Mouse (Mus musculus) bone marrow, adult 2 months (tissue): ENCODE data around the gene Olfr1243. TPM values are rescaled to one million over a fixed set of nuclear protein-coding genes. Genes with fewer than 3 reads are reported as not detected.
"Not testable (repeated sequence)": the region's sequence is repeated elsewhere in the genome, so short reads cannot be mapped to it uniquely, and the experiment has no call there.

Experiments
- H3K27ac ChIP-seq: fragments of 200-500 bp; 2 replicates; pipeline ENCODE4 v1.5.1; 2012; ENCODE audit warnings: low read depth, mild to moderate bottlenecking, control low read depth, inconsistent platforms, low read length; ENCODE audit not compliant: control insufficient read depth, poor library complexity, insufficient read depth
- H3K4me1 ChIP-seq: fragments of 200-500 bp; 2 replicates; pipeline ENCODE4 v1.6.1; 2011; ENCODE audit warnings: low read length; ENCODE audit not compliant: control insufficient read depth, insufficient read depth
- H3K4me3 ChIP-seq: fragments of 200-500 bp; replicated peaks from 2 replicates; pipeline ENCODE3; 2011; ENCODE audit warnings: mild to moderate bottlenecking, low read depth, low read length, control low read depth; ENCODE audit not compliant: control insufficient read depth
- CTCF ChIP-seq: fragments of 200-500 bp; IDR thresholded peaks from 2 replicates; pipeline ENCODE4 v1.5.1; 2011; ENCODE audit warnings: low read length, control low read depth; ENCODE audit not compliant: control insufficient read depth, insufficient read depth
- POLR2A ChIP-seq: fragments of 200-500 bp; IDR thresholded peaks from 2 replicates; pipeline ENCODE4 v1.6.1; 2011; ENCODE audit warnings: low read depth, mild to moderate bottlenecking, control low read depth, low read length, borderline replicate concordance; ENCODE audit not compliant: control insufficient read depth
- WGBS: fragments of 180-500 bp; shearing (Covaris S2); methylation state at CpG from one replicate; pipeline ENCODE4 v1.1.7; 2018; 5-methylcytosine and 5-hydroxymethylcytosine counted together
- polyA plus RNA-seq: library from polyadenylated mRNA; stranded (reverse); fragments of >200 nt; gene quantifications from 2 replicates; pipeline ENCODE4 v1.2.4, GENCODE M21; 2011; ENCODE audit warnings: low replicate concordance; ENCODE audit not compliant: missing spikeins, insufficient read depth, insufficient read length

Olfr1243 gene
- not detected in 2 replicates for polyA plus RNA-seq

- 70% methylated on average over 1 of the region's 1 CpGs for WGBS
- no peak within 1 kb of the TSS for H3K27ac ChIP-seq
- no peak within 1 kb of the TSS for H3K4me3 ChIP-seq
- no peaks in the 10 kb centered on the region for H3K4me1 ChIP-seq
- TF ChIP-seq CTCF (no peak), POLR2A (no peak)
Measured at GRCm38 (mm10) chr2:89531387-89531786, at the start of gene Olfr1243. Gene Olfr1243, minus strand, starts transcription at chr2:89531487.

GRCm38 (mm10) chr2:89578347-89578746, 47.1 kb upstream of the Olfr1243 start, which contains the start of gene Olfr1245:
Gene Olfr1245, minus strand, starts transcription at chr2:89578447.
- Histone ChIP-seq H3K4me1 (no peaks in the 10 kb centered on the region), H3K4me3 (no peak within 1 kb of the TSS), H3K27ac (no peak within 1 kb of the TSS)
- 66% methylated on average over 1 of the region's 1 CpGs for WGBS
- TF ChIP-seq CTCF (no peak), POLR2A (no peak)

- not testable (repeated sequence) for H3K27ac ChIP-seq, H3K4me1 ChIP-seq, H3K4me3 ChIP-seq
- 47% methylated on average over 2 of the region's 2 CpGs for WGBS
Measured at GRCm38 (mm10) chr2:89562706-89563105, 31.4 kb upstream of the Olfr1243 start.

- no peak overlapping the region for H3K27ac ChIP-seq
- no peak overlapping the region for H3K4me3 ChIP-seq
- 39% methylated on average over 2 of the region's 2 CpGs for WGBS
- H3K4me1 ChIP-seq, result no peaks in the 10 kb centered on the region
- no peak for TF ChIP-seq CTCF
- TF ChIP-seq POLR2A, result no peak
Measured at GRCm38 (mm10) chr2:89544516-89544915, 13.2 kb upstream of the Olfr1243 start.

- TF ChIP-seq POLR2A, result no peak
- Histone ChIP-seq H3K27ac (no peak overlapping the region), H3K4me1 (no peaks in the 10 kb centered on the region), H3K4me3 (no peak overlapping the region)
- WGBS, result 46% methylated on average over 1 of the region's 1 CpGs
Measured at GRCm38 (mm10) chr2:89539923-89540322, 8.6 kb upstream of the Olfr1243 start.

GRCm38 (mm10) chr2:89498235-89498634, 33.1 kb downstream of the Olfr1243 start, which contains the start of gene Olfr1242:
Gene Olfr1242, minus strand, starts transcription at chr2:89498335.
- 63% methylated on average over 1 of the region's 1 CpGs for WGBS
- no peak within 1 kb of the TSS for H3K4me3 ChIP-seq
- H3K4me1 ChIP-seq, result no peaks in the 10 kb centered on the region
- TF ChIP-seq POLR2A (no peak), CTCF (no peak)
- no peak within 1 kb of the TSS for H3K27ac ChIP-seq

GRCm38 (mm10) chr2:89487026-89487425, 44.3 kb downstream of the Olfr1243 start, which contains the start of gene Olfr1241:
Gene Olfr1241, minus strand, starts transcription at chr2:89487126.
- no peaks in the 10 kb centered on the region for H3K4me1 ChIP-seq
- TF ChIP-seq POLR2A (no peak), CTCF (no peak)
- H3K27ac ChIP-seq, result no peak within 1 kb of the TSS

More at GRCm38 (mm10) chr2:89487026-89487425, 44.3 kb downstream of the Olfr1243 start, which contains the start of gene Olfr1241:
- H3K4me3 ChIP-seq, result no peak within 1 kb of the TSS

Other genes with a start within 250 kb of the Olfr1243 start
- gene Olfr1229, start 243.5 kb downstream of the Olfr1243 start, polyA plus RNA-seq, result not detected in 2 replicates
- gene Olfr1230, start 234.2 kb downstream of the Olfr1243 start, polyA plus RNA-seq, result not detected in 2 replicates
- 0.25 TPM in 1 of 2 replicates, not detected in the other for gene Olfr1231, start 224.4 kb downstream of the Olfr1243 start, polyA plus RNA-seq
- not detected in 2 replicates for gene Olfr1232, start 201.8 kb downstream of the Olfr1243 start, polyA plus RNA-seq
- not detected in 2 replicates for gene Olfr1233, start 189.1 kb downstream of the Olfr1243 start, polyA plus RNA-seq
- not detected in 2 replicates for gene Olfr1234, start 166.6 kb downstream of the Olfr1243 start, polyA plus RNA-seq
- not detected in 2 replicates for gene Olfr1238, start 121.8 kb downstream of the Olfr1243 start, polyA plus RNA-seq
- not detected in 2 replicates for gene Olfr1239, start 111.1 kb downstream of the Olfr1243 start, polyA plus RNA-seq
- not detected in 2 replicates for gene Olfr1240, start 88.5 kb downstream of the Olfr1243 start, polyA plus RNA-seq
- not detected in 2 replicates for gene Olfr1241, start 44.4 kb downstream of the Olfr1243 start, polyA plus RNA-seq
- not detected in 2 replicates for gene Olfr1242, start 33.2 kb downstream of the Olfr1243 start, polyA plus RNA-seq
- not detected in 2 replicates for gene Olfr1245, start 47.0 kb upstream of the Olfr1243 start, polyA plus RNA-seq
- not detected in 2 replicates for gene Olfr1246, start 61.7 kb upstream of the Olfr1243 start, polyA plus RNA-seq
- not detected in 2 replicates for gene Olfr1247, start 82.6 kb upstream of the Olfr1243 start, polyA plus RNA-seq
- not detected in 2 replicates for gene Olfr1248, start 86.8 kb upstream of the Olfr1243 start, polyA plus RNA-seq
- not detected in 2 replicates for gene Olfr1249, start 103.5 kb upstream of the Olfr1243 start, polyA plus RNA-seq
- gene Olfr1250, start 130.0 kb upstream of the Olfr1243 start, polyA plus RNA-seq, result 0.45 TPM in 1 of 2 replicates, not detected in the other
- not detected in 2 replicates for gene Olfr1251, start 140.4 kb upstream of the Olfr1243 start, polyA plus RNA-seq
- gene Olfr1252, start 193.5 kb upstream of the Olfr1243 start, polyA plus RNA-seq, result not detected in 2 replicates
- gene Olfr1253, start 225.6 kb upstream of the Olfr1243 start, polyA plus RNA-seq, result not detected in 2 replicates